Mouse (Mus musculus) hindbrain, embryonic 16.5 days (tissue): Measurements from ENCODE around the gene Susd6. TPM values are rescaled to one million over a fixed set of nuclear protein-coding genes. Genes with fewer than 3 reads are reported as not detected.
A peak's percentile ranks its signal among the peaks of the same experiment; 100 is the strongest.

Experiments
- ATAC-seq: fragments of 200-750 bp; cut with Nextera tagmentation; 2 replicates; pipeline ENCODE4 v1.8.0; 2017; ENCODE audit warnings: moderate TSS enrichment, moderate library complexity
- H3K27ac ChIP-seq: fragments of 300-500 bp; sonication (generic); 2 replicates; pipeline ENCODE4 v1.5.1; 2014; ENCODE audit warnings: low read depth, mild to moderate bottlenecking, control low read depth, low read length, moderate library complexity
- H3K27me3 ChIP-seq: fragments of 300-500 bp; sonication (generic); replicated peaks from 2 replicates; pipeline ENCODE4 v1.6.1; 2014; ENCODE audit warnings: low read length; ENCODE audit not compliant: control insufficient read depth, insufficient read depth
- H3K36me3 ChIP-seq: fragments of 300-500 bp; sonication (generic); 2 replicates; pipeline ENCODE4 v1.6.1; 2014; ENCODE audit warnings: mild to moderate bottlenecking, low read length, moderate library complexity, mixed read lengths; ENCODE audit not compliant: control insufficient read depth, insufficient read depth
- H3K4me1 ChIP-seq: fragments of 300-500 bp; sonication (generic); 2 replicates; pipeline ENCODE4 v1.6.1; 2014; ENCODE audit warnings: low read depth, low read length; ENCODE audit not compliant: control insufficient read depth, insufficient read depth
- H3K4me2 ChIP-seq: fragments of 300-500 bp; sonication (generic); 2 replicates; pipeline ENCODE4 v1.6.1; 2014; ENCODE audit warnings: mild to moderate bottlenecking, low read length, control low read depth, moderate library complexity
- H3K4me3 ChIP-seq: fragments of 300-500 bp; sonication (generic); 2 replicates; pipeline ENCODE4 v1.5.1; 2014; ENCODE audit warnings: mild to moderate bottlenecking, low read length, control low read depth, moderate library complexity
- H3K9ac ChIP-seq: fragments of 300-500 bp; sonication (generic); 2 replicates; pipeline ENCODE4 v1.6.1; 2014; ENCODE audit warnings: low read depth, mild to moderate bottlenecking, control low read depth, low read length, moderate library complexity
- H3K9me3 ChIP-seq: fragments of 300-500 bp; sonication (generic); 2 replicates; pipeline ENCODE4 v1.6.1; 2014; ENCODE audit warnings: mild to moderate bottlenecking, low read length, moderate library complexity; ENCODE audit not compliant: control insufficient read depth
- WGBS: fragments of 180-500 bp; shearing (Covaris S2); extraction: QIAGEN DNeasy Blood & Tissue Kit; methylation state at CpG from one replicate; pipeline ENCODE4 v1.1.7; 2014; 5-methylcytosine and 5-hydroxymethylcytosine counted together
- polyA plus RNA-seq: library from polyadenylated mRNA; unstranded; fragments of >200 nt; fragmentation: Nextera tagmentation; extraction: Ambion mirVana; gene quantifications from 2 replicates; pipeline ENCODE4 v1.2.1, GENCODE M21; 2015

Gene Susd6
- polyA plus RNA-seq, 1 experiment from 2014 or later, result 9.9 TPM

- Histone ChIP-seq H3K4me3 (no peak overlapping the region), H3K27me3 (no peaks in the 10 kb centered on the region), H3K4me1 (no peaks in the 10 kb centered on the region), H3K4me2 (no peak overlapping the region), H3K36me3 (no peaks in the 10 kb centered on the region), H3K9ac (no peak overlapping the region), H3K27ac (no peak overlapping the region), H3K9me3 (no peaks in the 10 kb centered on the region)
- no peak for ATAC-seq
These were observed 48.0 kb downstream of the Susd6 start for GRCm38 (mm10) chr12:80838271-80838670.

- Histone ChIP-seq H3K9ac (no peak overlapping the region), H3K9me3 (no peaks in the 10 kb centered on the region), H3K4me2 (no peak overlapping the region), H3K4me1 (no peaks in the 10 kb centered on the region), H3K27ac (no peak overlapping the region), H3K36me3 (no peaks in the 10 kb centered on the region), H3K4me3 (no peak overlapping the region), H3K27me3 (no peaks in the 10 kb centered on the region)
- WGBS, result 84% methylated on average over 2 of the region's 2 CpGs
- ATAC-seq, result no peak
These were observed 48.5 kb downstream of the Susd6 start for GRCm38 (mm10) chr12:80838787-80839186.

- Histone ChIP-seq H3K4me1 (peaks cover 4% of the 10 kb centered on the region; the same call in 1 of the 2 replicates), H3K27ac (no peak overlapping the region), H3K4me3 (no peak overlapping the region), H3K27me3 (no peaks in the 10 kb centered on the region), H3K9ac (no peak overlapping the region), H3K4me2 (no peak overlapping the region), H3K36me3 (no peaks in the 10 kb centered on the region), H3K9me3 (no peaks in the 10 kb centered on the region)
- ATAC-seq, result no peak
- 49% methylated on average over 2 of the region's 2 CpGs for WGBS
These were observed 49.3 kb downstream of the Susd6 start for GRCm38 (mm10) chr12:80839631-80840030.

- H3K36me3 ChIP-seq, result no peaks in the 10 kb centered on the region
- H3K27me3 ChIP-seq, result no peaks in the 10 kb centered on the region
- no peak overlapping the region for H3K27ac ChIP-seq
- H3K9me3 ChIP-seq, result no peaks in the 10 kb centered on the region
- no peak for ATAC-seq
- no peak overlapping the region for H3K9ac ChIP-seq
- H3K4me1 ChIP-seq, result peaks cover 4% of the 10 kb centered on the region; the same call in 1 of the 2 replicates
- no peak overlapping the region for H3K4me3 ChIP-seq
- H3K4me2 ChIP-seq, result no peak overlapping the region
- 89% methylated on average over 1 of the region's 1 CpGs for WGBS
These were observed 51.3 kb downstream of the Susd6 start for GRCm38 (mm10) chr12:80841618-80842017.

GRCm38 (mm10) chr12:80842609-80843008 is 52.3 kb downstream of the Susd6 start:
- Histone ChIP-seq H3K4me3 (no peak overlapping the region), H3K9me3 (no peaks in the 10 kb centered on the region), H3K4me2 (no peak overlapping the region), H3K27ac (no peak overlapping the region), H3K4me1 (peaks cover 4% of the 10 kb centered on the region; the same call in 1 of the 2 replicates), H3K27me3 (no peaks in the 10 kb centered on the region), H3K36me3 (no peaks in the 10 kb centered on the region), H3K9ac (no peak overlapping the region)
- no peak for ATAC-seq
- WGBS, result 96% methylated on average over 1 of the region's 1 CpGs

GRCm38 (mm10) chr12:80843236-80843635 is 52.9 kb downstream of the Susd6 start:
- 0 out of 2 replicates have a peak overlapping the region, but pooled peaks have one; percentile 9 for H3K27ac ChIP-seq

GRCm38 (mm10) chr12:80843651-80844444 is 53.5 kb downstream of the Susd6 start:
- Histone ChIP-seq H3K36me3 (no peaks in the 10 kb centered on the region), H3K27me3 (no peaks in the 10 kb centered on the region), H3K9me3 (no peaks in the 10 kb centered on the region), H3K9ac (no peak overlapping the region), H3K4me3 (no peak overlapping the region), H3K27ac (peak overlapping the region; percentile 71), H3K4me1 (peaks cover 4% of the 10 kb centered on the region; the same call in 1 of the 2 replicates), H3K4me2 (no peak overlapping the region)
- ATAC-seq, result peak; percentile 73
- 76% methylated on average over 4 of the region's 4 CpGs for WGBS

More at GRCm38 (mm10) chr12:80843236-80843635, 52.9 kb downstream of the Susd6 start:
- 70% methylated on average over 2 of the region's 2 CpGs for WGBS
- Histone ChIP-seq H3K4me3 (no peak overlapping the region), H3K36me3 (no peaks in the 10 kb centered on the region), H3K27me3 (no peaks in the 10 kb centered on the region), H3K4me1 (peaks cover 4% of the 10 kb centered on the region; the same call in 1 of the 2 replicates), H3K9ac (no peak overlapping the region), H3K9me3 (no peaks in the 10 kb centered on the region), H3K4me2 (no peak overlapping the region)
- ATAC-seq, result no peak

- no peak overlapping the region for H3K27ac ChIP-seq
- H3K4me2 ChIP-seq, result no peak overlapping the region
- H3K36me3 ChIP-seq, result no peaks in the 10 kb centered on the region
- peaks cover 4% of the 10 kb centered on the region; the same call in 1 of the 2 replicates for H3K4me1 ChIP-seq
- ATAC-seq, result no peak
- H3K9me3 ChIP-seq, result no peaks in the 10 kb centered on the region
- H3K4me3 ChIP-seq, result no peak overlapping the region
- H3K9ac ChIP-seq, result no peak overlapping the region
- 70% methylated on average over 1 of the region's 1 CpGs for WGBS
- H3K27me3 ChIP-seq, result no peaks in the 10 kb centered on the region
These were observed 55.6 kb downstream of the Susd6 start for GRCm38 (mm10) chr12:80845901-80846300.

- WGBS, result 76% methylated on average over 1 of the region's 1 CpGs
- H3K27ac ChIP-seq, result no peak overlapping the region
- H3K9ac ChIP-seq, result no peak overlapping the region
- no peak overlapping the region for H3K4me3 ChIP-seq
- no peak overlapping the region for H3K4me2 ChIP-seq
- no peaks in the 10 kb centered on the region for H3K27me3 ChIP-seq
- H3K4me1 ChIP-seq, result peaks cover 4% of the 10 kb centered on the region; the same call in 1 of the 2 replicates
- no peak for ATAC-seq
- H3K9me3 ChIP-seq, result no peaks in the 10 kb centered on the region
- H3K36me3 ChIP-seq, result no peaks in the 10 kb centered on the region
These were observed 56.6 kb downstream of the Susd6 start for GRCm38 (mm10) chr12:80846861-80847268.
